Mouse (Mus musculus) R1 (cell line): ENCODE measurements around the gene Msh5.

Experiments
- DNase-seq: peaks from one replicate; pipeline ENCODE4 v3.0.0-alpha.2; 2018; ENCODE audit warnings: low read depth, low spot score

Msh5 gene

GRCm38 (mm10) chr17:35070556-35071229 is 24.1 kb upstream of the Msh5 start:
- no peak for DNase-seq

GRCm38 (mm10) chr17:35068213-35068914 is 21.8 kb upstream of the Msh5 start:
- no peak for DNase-seq

GRCm38 (mm10) chr17:35066084-35066483 is 19.5 kb upstream of the Msh5 start, which contains the start of gene Mpig6b:
Gene Mpig6b (minus strand): TSS chr17:35066184.
- no peak for DNase-seq

GRCm38 (mm10) chr17:35064951-35065947 is 18.7 kb upstream of the Msh5 start, which contains the start of gene Ly6g6c:
Gene Ly6g6c (plus strand): TSS chr17:35065388.
- DNase-seq: peak; percentile 94

GRCm38 (mm10) chr17:35064378-35064877 is 17.9 kb upstream of the Msh5 start:
- no peak for DNase-seq

- DNase-seq: no peak
Measured at GRCm38 (mm10) chr17:35063466-35063865, 16.9 kb upstream of the Msh5 start.

- DNase-seq: peak; percentile 36
Measured at GRCm38 (mm10) chr17:35061299-35061698, 14.8 kb upstream of the Msh5 start.

GRCm38 (mm10) chr17:35060737-35061297 is 14.3 kb upstream of the Msh5 start:
- DNase-seq: peak; percentile 73

GRCm38 (mm10) chr17:35060071-35060470 is 13.5 kb upstream of the Msh5 start:
- no peak for DNase-seq

GRCm38 (mm10) chr17:35058911-35059892 is 12.7 kb upstream of the Msh5 start, which contains the start of gene Ddah2:
Gene Ddah2 (plus strand): TSS chr17:35059035.
- peak; percentile 90 for DNase-seq

GRCm38 (mm10) chr17:35058316-35058715 is 11.8 kb upstream of the Msh5 start:
- DNase-seq: no peak

- no peak for DNase-seq
Measured at GRCm38 (mm10) chr17:35057090-35057489, 10.5 kb upstream of the Msh5 start.

GRCm38 (mm10) chr17:35055691-35056495 is 9.3 kb upstream of the Msh5 start:
- DNase-seq: no peak

GRCm38 (mm10) chr17:35052271-35052798 is 5.8 kb upstream of the Msh5 start:
- peak; percentile 56 for DNase-seq

GRCm38 (mm10) chr17:35051156-35052086 is 4.9 kb upstream of the Msh5 start:
- DNase-seq: peak; percentile 90

GRCm38 (mm10) chr17:35050126-35050750 is 3.7 kb upstream of the Msh5 start:
- peak; percentile 77 for DNase-seq

- peak; percentile 41 for DNase-seq
Measured at GRCm38 (mm10) chr17:35049561-35050016, 3.0 kb upstream of the Msh5 start, which contains the start of gene Clic1. Gene Clic1 (plus strand): TSS chr17:35049966.
